ENCODE assay signal across 17 mouse cellular contexts in genomic region chr1:130737411-130737881, GRCm38 (mm10). TPM values are rescaled to one million over a fixed set of nuclear protein-coding genes. Genes with fewer than 3 reads are reported as not detected.
A peak's percentile ranks its signal among the peaks of the same experiment; 100 is the strongest.
DNase-seq lines count a peak whose midpoint lies in the region; ATAC-seq lines count a peak whose summit lies in the region.
"Had no signal": no experiment of that assay in that cellular context is flagged by ENCODE, and none has a peak within 500 bp of the region (broad histone marks: within the 10 kb centered on the region; RNA-seq: fewer than 3 reads in every experiment).

No protein-coding gene starts in this region.

- no peak overlapping the region for H3K9ac ChIP-seq in heart, embryonic 13.5 days
- peak overlapping the region; percentile 37; the same call in 1 of the 2 replicates for H3K9ac ChIP-seq in liver, embryonic 13.5 days
- H3K9ac ChIP-seq: hindbrain, embryonic 15.5 days; midbrain, embryonic 12.5 days; neural tube, embryonic 12.5 days had no signal

- no peak overlapping the region for H3K4me2 ChIP-seq in heart, embryonic 13.5 days
- peak overlapping the region; percentile 80 for H3K4me2 ChIP-seq in liver, embryonic 13.5 days
- H3K4me2 ChIP-seq: hindbrain, embryonic 15.5 days; midbrain, embryonic 12.5 days; neural tube, embryonic 12.5 days had no signal

- H3K4me1 ChIP-seq in heart, embryonic 13.5 days = peaks cover 37% of the 10 kb centered on the region
- peaks cover 97% of the 10 kb centered on the region for H3K4me1 ChIP-seq in liver, embryonic 13.5 days (replicated peaks)
- H3K4me1 ChIP-seq: hindbrain, embryonic 15.5 days; midbrain, embryonic 12.5 days; neural tube, embryonic 12.5 days had no signal

- H3K27me3 ChIP-seq in heart, embryonic 13.5 days (replicated peaks) = peaks cover 20% of the 10 kb centered on the region
- H3K27me3 ChIP-seq in liver, embryonic 13.5 days = no peaks in the 10 kb centered on the region
- H3K27me3 ChIP-seq: hindbrain, embryonic 15.5 days; midbrain, embryonic 12.5 days; neural tube, embryonic 12.5 days had no signal

- H3K27ac ChIP-seq in heart, embryonic 13.5 days (replicated peaks) = no peak overlapping the region
- peak overlapping the region; percentile 98 for H3K27ac ChIP-seq in liver, embryonic 13.5 days
- H3K27ac ChIP-seq: hindbrain, embryonic 15.5 days; kidney, postnatal 0 days; midbrain, embryonic 12.5 days; neural tube, embryonic 12.5 days had no signal

- H3K36me3 ChIP-seq in heart, embryonic 13.5 days = no peaks in the 10 kb centered on the region
- H3K36me3 ChIP-seq in liver, embryonic 13.5 days = peaks cover 7% of the 10 kb centered on the region
- H3K36me3 ChIP-seq: hindbrain, embryonic 15.5 days; midbrain, embryonic 12.5 days; neural tube, embryonic 12.5 days had no signal

- H3K4me3 ChIP-seq in heart, embryonic 13.5 days = no peak overlapping the region
- H3K4me3 ChIP-seq in liver, embryonic 13.5 days (replicated peaks) = no peak overlapping the region
- H3K4me3 ChIP-seq: hindbrain, embryonic 15.5 days; midbrain, embryonic 12.5 days; neural tube, embryonic 12.5 days had no signal

- WGBS in heart, embryonic 13.5 days = 44% methylated on average over 11 of the region's 11 CpGs
- WGBS in liver, embryonic 13.5 days (ENCODE audit: insufficient replicate concordance) = 53% methylated on average over 11 of the region's 11 CpGs

- 0 out of 2 replicates have a peak, but pooled peaks have one; percentile 34 for ATAC-seq in heart, embryonic 13.5 days (ENCODE audit: extremely low read depth, insufficient number of reproducible peaks, low FRiP score, low TSS enrichment)
- ATAC-seq in liver, embryonic 13.5 days (ENCODE audit: low read depth) = no peak
- ATAC-seq: activated CD4-positive, CD25-positive, alpha-beta regulatory T cell, adult 4 months had no signal

- no peaks in the 10 kb centered on the region for H3K9me3 ChIP-seq in heart, embryonic 13.5 days
- no peaks in the 10 kb centered on the region for H3K9me3 ChIP-seq in liver, embryonic 13.5 days (replicated peaks)
- H3K9me3 ChIP-seq: hindbrain, embryonic 15.5 days; midbrain, embryonic 12.5 days; neural tube, embryonic 12.5 days had no signal

- DNase-seq in adrenal gland, adult (ENCODE audit: inconsistent age in 2 of 2, low spot score in 1 of 2) = peak; percentile 38 to 43
- DNase-seq in adrenal gland, adult 2 months = no peak
- no peak for DNase-seq in heart, adult 8-10 months (ENCODE audit: low spot score)
- DNase-seq in R1 (ENCODE audit: low read depth, low spot score) (peak; percentile 84), MN1 (ENCODE audit: low spot score) (no peak)
- DNase-seq in liver, embryonic 13.5 days = no peak
- no peak for DNase-seq in urinary bladder, postnatal 25 days (ENCODE audit: low spot score)
- DNase-seq: layer of hippocampus, adult 9-11 months; lung, postnatal 10 days had no signal

RNA-seq across cellular contexts. Expression of gene AA986860, which starts 5.7 kb away (rescaled TPM):
- total RNA-seq in adrenal gland, adult 2 months (2021) = 1 to 10 TPM; 3.1 to 6.8 TPM
- polyA plus RNA-seq in adrenal gland, adult 2 months (2012; rRNA removed) = 1.8 and 3.7 TPM in 2 replicates
- polyA plus RNA-seq in heart, embryonic 13.5 days (2015; fragmentation: Nextera tagmentation; extraction: Ambion mirVana) = 1.0 TPM in 2 replicates
- total RNA-seq in heart, adult 8-10 months (2022) = under 1 TPM; 0.30 to 0.69 (median 0.36) TPM
- 6.2 and 8.3 TPM in 2 replicates for polyA plus RNA-seq in liver, embryonic 13.5 days (2015; fragmentation: Nextera tagmentation; extraction: Ambion mirVana)

RNA-seq across cellular contexts. Expression of gene Pfkfb2, which starts 8.4 kb away (rescaled TPM):
- total RNA-seq in adrenal gland, adult 2 months (2021) = 10 to 100 TPM; 26.1 to 35.5 TPM
- polyA plus RNA-seq in adrenal gland, adult 2 months (2012; rRNA removed) = 5.8 and 5.9 TPM in 2 replicates
- polyA plus RNA-seq in heart, embryonic 13.5 days (2015; fragmentation: Nextera tagmentation; extraction: Ambion mirVana) = 5.3 and 6.7 TPM in 2 replicates
- total RNA-seq in heart, adult 8-10 months (2022) = 100 to 1,000 TPM in 1 of 4 experiments, 10 to 100 TPM in 3; 79.2 to 109 (median 83.8) TPM
- 4.5 and 5.4 TPM in 2 replicates for polyA plus RNA-seq in liver, embryonic 13.5 days (2015; fragmentation: Nextera tagmentation; extraction: Ambion mirVana)

RNA-seq across cellular contexts. Expression of gene Yod1, which starts 20.3 kb away (rescaled TPM):
- 10 to 100 TPM in 1 of 2 experiments, 1 to 10 TPM in 1; 9.5 to 10.6 TPM for total RNA-seq in adrenal gland, adult 2 months (2021)
- polyA plus RNA-seq in adrenal gland, adult 2 months (2012; rRNA removed) = 1.9 and 2.1 TPM in 2 replicates
- polyA plus RNA-seq in heart, embryonic 13.5 days (2015; fragmentation: Nextera tagmentation; extraction: Ambion mirVana) = 9.4 and 10.1 TPM in 2 replicates
- 1 to 10 TPM; 3.1 to 4.5 (median 4.0) TPM for total RNA-seq in heart, adult 8-10 months (2022)
- polyA plus RNA-seq in liver, embryonic 13.5 days (2015; fragmentation: Nextera tagmentation; extraction: Ambion mirVana) = 40.8 and 47.6 TPM in 2 replicates

RNA-seq across cellular contexts. Expression of gene Gm29427, which starts 21.8 kb away (rescaled TPM):
- total RNA-seq in adrenal gland, adult 2 months (2021) = not detected
- not detected in 2 replicates for polyA plus RNA-seq in adrenal gland, adult 2 months (2012; rRNA removed)
- 0.11 TPM in 1 of 2 replicates, not detected in the other for polyA plus RNA-seq in heart, embryonic 13.5 days (2015; fragmentation: Nextera tagmentation; extraction: Ambion mirVana)
- not detected for total RNA-seq in heart, adult 8-10 months (2022)
- polyA plus RNA-seq in liver, embryonic 13.5 days (2015; fragmentation: Nextera tagmentation; extraction: Ambion mirVana) = not detected in 2 replicates
- total RNA-seq: left cerebral cortex, postnatal 25 days had no signal
- polyA plus RNA-seq: activated CD4-positive, CD25-positive, alpha-beta regulatory T cell, adult 4 months; hindbrain, embryonic 15.5 days; kidney, postnatal 0 days; midbrain, embryonic 12.5 days; neural tube, embryonic 12.5 days; thymus, postnatal 0 days had no signal

Comparison
In these comparisons a context has a peak if more than half of its experiments do, and no peak if none do; other contexts are left out.
1. DNase-seq: peak in adrenal gland, adult (2 of 2) and R1 (single experiment); none in adrenal gland, adult 2 months (single experiment), heart, adult 8-10 months (single experiment), liver, embryonic 13.5 days (single experiment), urinary bladder, postnatal 25 days (single experiment) and MN1 (single experiment).